Mouse (Mus musculus) right cerebral cortex, postnatal 25 days (tissue): ENCODE measurements around the gene Camk2b.

ENCODE experiments used
- DNase-seq: peaks from one replicate; pipeline ENCODE4 v3.0.0; 2022

Camk2b gene

DNA sequence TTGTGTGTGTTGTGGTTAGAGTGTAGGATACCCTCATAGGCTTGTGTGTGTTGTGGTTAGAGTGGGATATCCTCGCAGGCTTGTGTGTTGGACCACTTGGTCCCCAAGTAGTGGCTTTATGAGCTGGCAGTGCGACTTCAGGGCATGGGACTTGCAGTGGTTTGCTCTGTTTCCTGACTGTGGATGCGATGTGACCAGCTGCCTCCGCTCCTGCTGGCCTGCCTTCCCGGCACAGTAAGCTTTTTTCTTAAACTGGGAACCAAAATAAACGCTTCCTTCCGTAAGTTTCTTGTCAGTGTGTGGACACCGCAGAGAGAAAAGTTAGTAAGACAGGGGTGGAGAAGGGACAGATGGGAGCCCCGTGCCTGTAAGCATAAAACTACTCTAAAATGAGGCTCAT, 18.0 kb downstream of the Camk2b start:
- DNase-seq = no peak

DNA sequence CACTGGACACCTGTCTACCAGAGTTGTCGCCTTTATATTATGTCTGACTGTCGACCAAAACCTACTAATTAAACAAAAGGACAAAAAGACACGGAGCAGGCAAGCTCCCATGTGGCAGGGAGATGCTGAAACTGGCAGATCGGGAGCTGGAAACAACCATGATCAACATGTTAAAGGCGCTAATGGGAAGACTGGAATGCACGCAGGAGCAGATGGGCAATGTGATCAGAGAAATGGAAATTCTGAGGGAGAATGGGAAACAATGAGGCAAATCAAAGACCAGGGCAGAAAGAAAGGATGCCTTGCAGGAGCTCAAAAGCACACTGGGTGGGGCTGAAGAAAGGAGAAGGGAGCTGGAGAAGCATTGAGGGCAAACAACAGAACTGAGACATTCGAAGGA, 27.2 kb downstream of the Camk2b start:
- DNase-seq = no peak

DNA sequence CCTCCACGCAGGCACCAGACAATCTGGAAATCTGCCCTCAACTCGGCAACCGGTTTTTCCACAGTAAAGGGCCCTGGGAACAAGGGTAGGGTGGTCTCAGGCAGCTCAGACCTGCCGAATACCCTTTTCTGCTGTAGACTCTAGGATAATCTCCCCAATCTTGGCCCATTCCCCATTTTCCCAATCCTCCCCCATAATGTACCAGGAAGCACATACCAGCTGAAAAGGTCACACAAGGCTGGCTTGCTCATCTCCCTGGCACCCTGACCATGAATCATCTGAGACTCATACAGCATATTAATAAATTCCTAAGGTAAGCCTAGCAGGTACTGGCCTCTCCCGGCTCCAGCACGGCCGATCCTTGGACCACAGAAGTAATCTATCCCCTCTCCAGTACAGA, 28.5 kb downstream of the Camk2b start:
- no peak for DNase-seq

DNA sequence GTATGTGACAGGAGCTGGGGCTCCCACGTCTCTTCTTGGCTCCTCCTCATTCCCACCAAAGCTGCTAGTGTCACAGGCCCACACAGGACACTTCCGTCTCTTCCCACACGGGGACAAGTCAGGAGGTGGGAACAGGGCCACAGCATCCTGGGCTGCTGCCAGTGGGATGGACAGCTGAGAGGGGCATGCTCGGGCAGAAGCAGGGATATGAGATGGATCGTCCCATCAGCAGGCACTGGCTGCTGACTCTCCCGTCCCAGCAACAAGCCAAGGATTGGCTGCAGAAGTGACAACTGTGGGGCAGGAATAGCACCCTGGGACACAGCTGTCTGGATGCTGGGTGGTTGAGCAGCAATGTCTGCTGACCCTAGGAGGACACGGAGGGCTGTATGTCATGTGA, 29.0 kb downstream of the Camk2b start:
- DNase-seq = no peak

DNA sequence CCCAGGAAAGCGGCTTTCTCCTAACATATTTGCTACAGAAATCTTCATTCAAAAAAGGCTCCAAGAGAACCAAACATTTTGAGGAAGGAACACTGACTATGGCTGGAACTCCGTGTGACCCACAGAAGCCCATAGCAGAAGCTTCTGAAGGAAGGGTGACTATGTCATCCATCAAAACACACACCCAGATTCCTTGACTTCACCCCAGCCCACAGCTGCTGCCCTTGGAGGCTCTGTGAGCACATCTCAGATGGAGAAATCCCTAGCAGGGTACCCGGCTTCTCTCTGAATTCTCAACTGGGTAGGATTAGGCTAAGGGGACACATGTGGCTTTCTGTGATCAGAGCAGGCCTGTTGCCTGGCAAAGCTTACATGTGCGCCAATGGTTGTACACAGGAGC, 29.7 kb downstream of the Camk2b start:
- DNase-seq = no peak

DNA sequence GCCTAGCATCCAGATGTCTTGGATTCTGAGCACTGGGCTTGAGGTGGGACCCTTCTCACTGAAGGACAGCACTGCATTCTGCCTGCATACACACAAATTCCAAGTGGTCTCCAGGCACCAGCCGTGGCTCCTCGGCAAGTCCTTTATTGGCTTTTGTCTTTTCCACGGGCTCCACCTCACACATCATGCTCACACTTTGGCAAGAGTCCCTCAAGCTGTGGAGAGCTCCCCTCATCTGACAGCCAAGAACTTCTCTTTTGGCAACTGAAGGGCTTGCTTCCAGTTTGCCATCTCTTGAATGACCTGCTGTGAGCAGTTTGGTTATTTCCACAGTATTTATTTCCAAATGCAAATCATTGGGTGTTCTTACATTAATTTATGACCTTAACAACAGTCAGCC, 30.6 kb downstream of the Camk2b start:
- DNase-seq = no peak

DNA sequence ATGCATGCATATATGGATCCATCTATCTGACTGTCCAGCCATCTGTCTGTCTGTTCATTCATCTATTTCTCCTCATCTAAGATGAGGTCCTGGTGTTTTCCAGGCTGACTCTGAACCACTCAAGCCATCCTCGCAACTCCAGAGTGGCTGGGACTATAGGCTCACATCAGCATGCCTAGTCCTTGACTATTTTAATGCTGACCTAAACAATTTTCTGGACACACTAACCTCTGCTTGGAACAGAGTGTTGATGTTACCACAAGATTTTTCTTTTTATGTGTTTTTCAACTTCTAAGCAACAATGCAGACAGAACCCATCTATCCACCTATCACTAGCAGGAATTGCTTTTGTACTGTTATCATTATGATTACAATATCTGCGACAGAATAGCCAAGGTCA, 31.4 kb downstream of the Camk2b start:
- DNase-seq = no peak

DNA sequence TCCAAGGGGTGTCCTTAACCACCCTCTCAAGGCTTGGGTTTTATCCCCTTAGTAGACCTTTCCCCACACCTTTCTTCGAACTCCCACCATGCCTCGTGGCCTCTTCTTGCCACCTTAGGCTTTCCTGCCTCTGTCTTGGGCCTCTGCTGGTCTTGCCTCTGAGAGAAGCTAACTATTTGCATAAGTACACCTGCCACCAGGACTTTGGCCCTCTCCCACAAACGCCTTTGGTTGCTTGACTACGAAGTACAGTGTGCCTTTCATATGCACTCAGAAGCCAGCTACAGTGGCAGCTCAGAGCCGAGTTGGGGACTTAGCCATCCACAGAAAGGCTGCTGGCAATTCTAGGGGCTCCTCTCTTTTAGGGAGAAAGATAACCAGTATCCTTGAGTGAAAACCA, 32.4 kb downstream of the Camk2b start:
- DNase-seq = no peak

DNA sequence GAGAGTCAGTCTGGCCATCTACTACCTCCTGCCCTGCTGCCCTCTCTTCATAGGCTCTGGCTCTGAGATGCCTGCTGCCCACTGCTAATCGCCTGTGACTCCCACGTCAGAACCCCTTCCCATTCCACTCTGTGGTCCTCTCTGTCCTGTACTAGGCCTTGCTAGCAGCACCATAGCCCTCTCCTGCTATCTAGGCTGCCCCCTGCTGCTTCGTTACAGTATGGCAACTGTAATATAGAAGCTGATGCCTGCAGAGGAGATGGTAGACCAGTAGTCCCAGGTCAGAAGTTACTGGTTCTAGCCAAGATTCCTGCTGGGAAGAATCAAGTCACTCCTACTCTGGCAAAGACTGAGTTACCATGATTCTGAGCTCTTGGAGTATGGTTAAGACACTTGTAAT, 33.0 kb downstream of the Camk2b start:
- DNase-seq = no peak

DNA sequence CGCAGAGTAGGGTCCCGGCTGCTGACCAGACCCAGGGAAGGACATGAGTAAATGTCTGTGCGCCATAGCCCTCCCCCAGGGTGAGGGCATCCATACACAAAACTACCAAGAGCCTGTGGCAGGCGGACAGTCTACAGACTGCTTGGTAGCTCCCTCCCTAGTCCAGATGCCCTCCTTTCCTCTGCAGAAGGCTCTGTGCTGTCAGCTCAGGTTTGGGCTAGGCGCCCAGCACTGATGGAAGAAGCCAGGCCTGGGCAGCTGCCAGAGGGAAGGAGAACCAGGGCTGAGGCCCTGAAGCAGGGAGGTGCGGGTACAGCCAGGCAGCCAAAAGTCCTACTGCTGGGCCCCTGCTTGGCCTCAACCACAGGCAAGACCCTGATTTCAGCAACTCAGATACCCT, 35.5 kb downstream of the Camk2b start:
- peak; percentile 83 for DNase-seq

DNA sequence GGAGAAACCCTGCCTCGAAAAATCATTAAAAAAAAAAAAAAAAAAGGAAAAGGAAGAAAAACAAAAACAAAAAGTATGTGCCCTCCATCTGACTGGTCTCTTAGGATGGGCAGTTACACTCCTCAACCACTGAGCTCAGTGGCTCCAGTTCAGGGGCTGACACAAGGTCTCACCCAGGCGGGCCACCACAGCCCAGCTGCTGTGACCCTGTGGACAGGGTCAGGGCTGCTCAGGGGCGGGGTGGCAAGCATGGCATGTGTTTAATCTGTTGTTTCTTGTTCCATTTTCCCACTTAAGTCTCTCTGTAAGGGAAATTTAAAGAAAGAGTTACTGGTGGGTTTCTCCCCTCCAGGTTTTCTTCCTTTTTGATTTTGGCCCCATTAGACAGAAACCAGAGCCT, 36.4 kb downstream of the Camk2b start:
- no peak for DNase-seq

DNA sequence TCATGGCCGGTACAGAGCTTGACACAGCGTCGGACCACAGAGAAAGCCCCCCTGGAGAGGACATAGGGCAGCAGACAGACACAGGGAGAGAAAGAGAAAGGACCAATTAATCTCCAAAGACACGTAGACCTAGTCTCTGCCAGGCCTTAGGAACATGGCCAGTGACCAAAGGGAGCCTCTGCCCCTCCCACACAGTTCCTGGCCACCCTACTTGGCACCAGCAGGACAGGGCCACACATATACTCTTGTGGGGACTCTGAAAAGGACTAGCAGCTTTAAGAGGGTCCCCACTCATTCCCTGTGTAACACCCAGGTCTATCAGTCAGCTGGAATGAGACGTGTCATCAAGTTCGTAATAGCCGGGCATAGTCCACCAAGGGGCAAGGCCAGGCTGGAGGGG, 37.3 kb downstream of the Camk2b start:
- no peak for DNase-seq

DNA sequence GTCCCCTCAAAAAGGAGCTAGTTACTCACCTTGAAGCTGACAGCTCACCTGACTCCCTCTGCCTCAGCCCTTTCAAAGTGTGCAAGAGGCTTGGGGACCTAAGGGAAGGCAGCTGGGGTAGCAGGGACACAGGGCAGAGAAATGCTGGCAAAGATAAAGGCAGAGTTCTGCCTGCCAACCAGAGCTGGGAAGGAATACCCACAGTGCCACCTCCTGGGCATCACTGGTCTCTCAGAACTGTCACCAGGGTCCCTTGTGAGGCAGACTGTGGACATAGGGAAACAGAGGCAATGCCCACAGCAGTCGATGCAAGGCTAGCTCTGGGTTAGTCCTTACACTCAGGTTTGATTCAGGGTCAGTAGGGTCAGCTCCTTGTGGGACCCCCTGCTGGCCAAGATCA, 39.8 kb downstream of the Camk2b start:
- DNase-seq = no peak

DNA sequence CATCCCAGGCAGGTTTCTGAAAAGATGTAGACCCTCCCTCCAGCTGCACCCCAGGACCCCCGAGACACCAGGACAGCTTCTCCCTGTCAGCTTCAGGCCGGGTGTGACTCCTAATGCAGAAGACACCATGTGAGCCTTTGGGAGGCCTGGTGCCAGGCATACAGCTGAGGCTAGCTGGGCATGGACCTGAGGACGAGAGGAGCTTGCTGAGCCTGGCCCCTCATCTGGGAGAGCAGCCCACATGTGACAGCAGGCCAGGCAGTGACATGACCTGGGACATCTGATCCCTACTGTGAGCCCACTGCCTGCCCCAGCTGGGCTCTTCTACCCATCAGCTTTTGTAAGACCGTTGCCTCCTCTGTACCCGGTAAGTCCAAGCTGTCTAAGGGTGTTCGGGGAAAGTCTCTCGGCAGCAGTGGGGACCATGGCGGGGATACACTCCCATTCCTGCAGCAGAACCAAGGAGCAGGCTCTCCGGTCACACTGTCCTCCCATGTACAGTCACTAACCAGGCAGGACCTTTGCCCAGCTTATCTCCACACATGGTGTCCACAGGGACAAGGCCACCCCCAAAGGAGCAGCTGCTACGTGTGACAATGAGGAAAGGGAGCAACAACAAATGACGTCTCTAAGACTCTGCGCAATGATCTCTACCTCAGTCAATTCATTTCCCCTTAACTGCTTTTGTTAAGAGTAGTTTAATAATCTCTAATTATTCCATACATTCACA, 41.1 kb downstream of the Camk2b start:
- DNase-seq = no peak

DNA sequence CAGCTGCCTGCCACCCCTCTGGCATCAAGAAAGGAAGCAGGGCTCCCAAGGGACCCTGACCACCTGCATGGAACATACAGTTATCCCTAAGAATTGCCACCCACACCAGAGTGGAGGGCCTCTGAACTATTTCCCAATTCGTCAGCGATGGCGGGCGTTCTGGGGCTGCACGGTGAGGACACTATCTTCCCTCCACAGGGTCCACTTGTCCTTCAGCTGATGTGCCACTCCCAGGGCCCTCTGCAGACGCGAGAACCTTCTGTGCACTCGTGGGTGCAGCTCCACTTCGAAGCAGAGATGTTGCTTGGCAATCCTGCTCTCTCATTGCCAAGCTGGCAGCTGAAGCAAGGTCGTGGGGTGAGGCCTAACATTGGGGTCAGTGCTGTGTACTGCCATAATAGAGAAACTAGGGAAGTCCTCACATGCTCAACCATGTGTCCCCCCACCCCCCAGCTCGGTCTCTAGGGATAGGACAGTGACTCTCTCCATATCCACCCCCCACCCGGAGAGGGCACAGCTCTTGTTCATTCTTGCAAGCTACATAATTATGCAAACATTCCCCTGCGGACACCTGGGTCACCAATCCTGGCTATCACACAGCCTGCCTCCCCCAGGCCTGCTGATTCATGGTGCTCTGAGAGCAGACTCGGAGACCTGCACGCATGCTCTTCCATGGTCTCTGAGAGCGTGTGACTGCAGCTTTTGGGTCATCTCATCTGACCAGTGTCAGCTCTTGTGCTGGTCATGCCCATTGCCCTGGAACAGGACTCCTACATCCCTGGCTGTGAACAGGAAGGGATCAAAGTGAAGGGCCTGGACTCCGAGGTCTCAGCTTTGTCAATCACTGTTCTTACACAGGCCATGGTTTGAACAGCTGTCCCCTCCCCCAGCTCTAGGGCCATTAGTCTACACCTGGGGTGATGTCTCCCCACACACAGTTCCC, 45.0 kb downstream of the Camk2b start:
- DNase-seq = no peak

DNA sequence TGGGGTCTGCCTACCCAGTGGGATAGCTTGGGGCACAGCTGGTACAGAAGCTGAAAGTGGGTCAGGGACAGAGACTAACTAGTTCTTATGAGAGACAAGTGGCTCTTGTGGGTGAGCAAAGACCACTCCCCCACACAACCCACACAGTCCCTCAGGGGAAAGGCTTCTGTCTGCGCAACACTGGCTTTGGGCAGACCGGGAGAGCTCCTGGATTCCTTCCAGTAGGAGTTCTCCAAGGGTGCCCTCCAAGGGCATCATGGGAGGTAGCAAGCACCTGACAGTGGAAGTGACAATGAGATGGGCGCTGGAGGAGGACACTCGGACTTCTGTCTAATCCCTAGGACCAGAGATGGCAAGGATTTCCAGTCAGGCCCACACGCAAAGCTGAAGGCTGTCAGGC, 45.8 kb downstream of the Camk2b start:
- DNase-seq = no peak

DNA sequence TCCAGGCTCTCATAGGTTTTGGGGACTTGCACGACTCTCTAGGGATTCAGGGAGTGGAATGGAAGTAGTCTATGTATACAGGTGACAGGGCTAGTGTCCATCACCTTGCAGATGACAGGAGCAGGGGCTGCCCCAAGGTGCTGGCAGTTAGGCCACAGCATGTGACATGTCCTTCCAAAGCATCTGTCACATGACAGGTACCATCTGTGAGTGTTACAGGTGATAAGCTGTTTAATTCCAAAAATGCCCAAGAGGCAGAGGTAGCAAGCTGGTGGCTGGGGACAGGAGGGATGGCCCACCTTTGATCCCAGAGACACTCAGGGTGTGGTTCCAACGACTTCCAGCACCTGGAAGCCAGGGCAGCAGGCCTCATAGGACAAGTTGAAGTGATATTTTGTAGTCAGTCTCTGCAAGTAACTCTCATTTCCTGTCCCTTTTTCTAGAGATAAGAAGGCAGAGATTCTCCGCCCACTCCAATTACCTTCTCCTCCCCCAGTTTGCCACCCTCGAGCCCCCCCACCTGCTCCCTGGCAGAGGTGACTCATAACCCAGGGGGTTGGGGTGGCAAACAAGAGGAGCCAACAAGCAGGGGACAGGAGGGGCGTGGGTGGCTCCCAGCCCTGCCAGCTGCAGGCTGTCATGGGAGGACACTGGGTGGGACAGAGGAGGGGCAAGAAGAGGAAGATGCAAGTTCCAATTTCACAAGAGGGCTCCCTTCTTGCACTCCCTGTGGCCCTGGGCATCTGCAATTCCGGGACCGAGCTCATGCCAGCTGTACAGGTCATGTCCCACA, 47.7 kb downstream of the Camk2b start:
- DNase-seq = peak; percentile 68

DNA sequence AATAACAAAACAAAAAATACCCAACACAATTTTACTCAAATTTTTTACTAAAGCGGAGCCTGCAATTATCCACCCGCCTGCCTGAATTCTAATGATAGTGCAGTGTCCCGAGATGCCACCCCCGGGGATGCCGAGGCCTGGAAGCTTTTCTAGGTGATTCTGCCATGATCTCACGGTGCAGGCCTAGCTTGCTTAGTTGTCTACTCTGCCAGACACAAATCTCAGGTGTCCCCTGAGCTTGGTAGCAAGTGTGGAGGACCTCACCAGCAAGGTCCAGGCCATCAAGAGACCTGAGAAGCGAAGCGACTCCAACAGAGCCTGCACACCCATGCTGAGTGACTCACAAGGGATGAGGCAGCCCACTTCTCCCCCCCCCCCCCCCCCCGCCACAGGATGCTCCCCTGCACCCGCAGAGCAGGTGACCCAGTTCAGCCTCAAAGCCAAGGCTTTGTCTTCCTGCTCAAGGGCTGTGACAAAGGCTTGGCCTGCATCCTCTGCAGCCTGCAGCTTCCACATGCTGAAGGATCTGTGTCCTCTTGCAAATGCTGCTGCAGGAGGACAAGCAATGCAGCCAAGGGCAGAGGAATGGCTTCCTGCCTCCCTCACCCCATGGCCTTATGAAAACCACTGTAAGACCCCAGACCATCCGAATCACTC, 48.5 kb downstream of the Camk2b start:
- DNase-seq = no peak

DNA sequence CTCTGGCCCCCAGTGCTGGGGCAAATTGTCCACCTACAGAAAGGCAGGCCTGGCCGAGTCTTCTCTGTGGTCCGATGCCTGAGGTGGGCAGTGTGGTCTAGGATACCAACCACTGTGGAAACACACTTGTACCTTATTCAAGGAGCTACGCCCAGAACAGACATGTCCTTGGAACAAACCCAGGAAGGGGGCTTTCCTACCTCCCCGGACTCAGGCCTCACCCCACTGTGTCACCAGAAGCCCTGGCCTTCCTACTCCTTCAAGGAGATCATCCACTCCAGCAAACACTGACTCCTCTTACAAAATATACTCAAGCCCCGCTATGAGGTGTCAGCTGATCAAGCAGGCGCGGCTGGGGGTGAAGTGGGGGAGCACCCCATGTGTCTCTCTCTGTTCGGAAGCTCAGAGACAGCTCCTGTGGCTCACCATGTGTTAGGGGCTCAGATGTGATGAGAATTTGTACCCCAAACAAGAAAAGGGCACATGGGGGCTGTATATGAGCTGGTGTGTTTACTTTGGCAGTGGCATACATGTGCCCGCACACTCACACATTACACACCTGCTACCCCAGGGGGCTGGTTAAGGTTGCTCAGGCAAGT, 49.3 kb downstream of the Camk2b start:
- no peak for DNase-seq

DNA sequence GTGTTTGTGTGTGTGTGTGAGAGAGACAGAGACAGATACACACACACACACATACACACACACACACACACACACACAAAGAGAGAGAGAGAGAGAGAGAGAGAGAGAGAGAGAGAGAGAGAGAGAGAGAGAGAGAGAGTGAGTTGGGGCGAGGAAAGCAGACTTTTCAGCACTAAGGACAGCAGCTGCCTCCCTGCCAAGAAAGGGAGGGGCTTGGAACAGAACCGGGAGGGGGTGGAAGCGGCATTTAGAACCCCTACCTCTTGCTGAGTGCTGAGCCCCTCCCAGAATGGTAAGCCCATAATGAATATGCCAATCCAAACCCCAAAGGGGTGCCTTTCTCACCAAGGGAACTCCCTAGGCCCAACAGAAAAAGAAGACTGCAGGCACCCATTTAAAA, 49.8 kb downstream of the Camk2b start:
- no peak for DNase-seq

DNA sequence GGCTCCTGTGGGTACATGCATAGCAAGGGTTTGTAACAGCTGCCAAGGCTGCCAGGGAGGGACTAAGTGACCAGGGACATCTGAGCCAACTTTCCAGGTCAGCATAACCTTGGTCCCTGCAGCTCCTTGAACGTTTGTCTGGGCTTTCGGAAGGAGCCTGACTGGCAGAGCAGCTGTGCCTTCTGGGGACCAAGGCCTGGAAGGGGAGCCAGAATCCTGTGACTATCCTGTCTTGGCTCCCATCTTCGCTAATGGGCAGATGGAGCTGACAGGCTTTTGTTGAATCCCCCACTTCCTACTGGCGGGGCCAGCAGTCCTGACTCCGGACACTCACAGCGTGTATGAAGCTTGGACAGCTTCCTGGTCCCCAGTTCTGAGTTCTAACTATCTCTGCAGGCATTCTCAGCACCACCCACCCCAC, 51.1 kb downstream of the Camk2b start:
- DNase-seq = no peak

DNA sequence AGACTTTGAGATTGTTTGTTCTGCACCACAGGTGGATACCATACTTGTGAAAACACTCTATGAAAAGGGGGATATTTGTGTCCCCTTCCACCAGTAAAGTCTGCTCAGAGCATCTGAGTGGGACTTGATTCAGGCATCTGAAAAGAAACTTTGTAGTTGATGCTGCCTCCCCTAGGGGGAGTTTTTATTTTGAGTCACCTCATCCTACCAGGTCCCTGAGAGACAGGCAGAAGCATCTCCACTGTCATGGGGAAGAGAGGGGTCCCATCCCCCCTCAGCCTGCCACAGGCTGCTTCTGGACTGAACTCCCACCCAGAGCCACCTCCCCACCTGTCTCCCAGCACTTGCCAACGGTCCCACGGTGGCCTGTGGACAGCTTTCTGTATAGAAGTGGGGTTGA, 52.8 kb downstream of the Camk2b start:
- DNase-seq = no peak

DNA sequence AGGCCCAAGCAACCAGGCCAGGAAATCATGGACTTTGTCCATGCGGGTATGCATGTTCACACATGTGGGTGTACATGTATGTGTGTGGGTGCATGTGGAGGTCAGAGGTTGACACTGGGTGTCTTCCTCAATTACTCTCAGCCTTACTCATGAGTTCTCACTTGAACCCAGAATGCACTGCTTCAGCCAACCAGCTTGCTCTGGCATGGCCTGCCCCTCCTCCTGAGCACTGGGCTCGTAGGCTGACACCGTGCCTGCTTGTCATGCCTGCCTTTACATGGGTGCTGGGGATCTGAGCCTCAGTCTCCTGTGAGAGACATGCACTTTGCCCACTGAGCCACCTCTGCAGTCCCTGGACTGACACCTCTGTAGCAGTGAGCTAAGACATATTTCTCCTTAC, 54.3 kb downstream of the Camk2b start:
- no peak for DNase-seq
